Comparison of ENCODE assay signal across 11 mouse cellular contexts in the genomic region with DNA sequence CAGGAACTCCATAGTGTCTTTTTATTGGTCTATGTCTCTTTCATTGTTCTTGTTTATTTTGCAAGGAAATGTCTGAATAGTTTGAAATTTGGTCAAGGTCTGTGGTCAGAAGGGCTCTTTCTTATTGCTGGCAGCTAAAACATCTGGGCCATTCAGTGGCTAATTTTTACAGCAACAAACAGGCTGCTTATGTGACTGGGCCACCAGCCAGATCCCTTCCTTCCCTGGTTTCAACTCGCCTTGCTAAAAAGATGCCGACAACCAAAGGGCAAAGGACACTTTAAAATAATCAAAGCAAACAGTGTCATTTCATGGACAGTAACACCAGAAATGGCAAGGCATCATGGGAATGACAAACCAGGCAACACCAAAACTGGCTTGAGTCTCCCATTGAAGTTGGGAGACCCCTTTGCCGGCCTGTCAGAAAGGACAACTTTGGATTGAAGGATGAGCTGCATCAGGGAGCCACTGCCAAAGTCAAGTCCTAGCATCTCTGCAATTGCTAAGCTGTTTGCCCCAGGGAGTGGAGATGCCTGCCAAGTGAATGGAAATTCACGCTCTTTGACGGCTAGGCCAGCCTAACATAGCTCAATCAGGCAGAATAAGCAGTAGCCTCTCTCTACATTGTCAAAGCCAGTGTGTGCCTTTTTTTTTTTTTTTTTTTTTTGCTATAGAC. TPM values are rescaled to one million over a fixed set of nuclear protein-coding genes. Genes with fewer than 3 reads are reported as not detected.
DNase-seq lines count a peak whose midpoint lies in the region; ATAC-seq and TF ChIP-seq lines count a peak whose summit lies in the region.
"Had no signal": no experiment of that assay in that cellular context is flagged by ENCODE, and none has a peak within 500 bp of the region (broad histone marks: within the 10 kb centered on the region; RNA-seq: fewer than 3 reads in every experiment).

No protein-coding gene starts in this region.

- no peak for TF ChIP-seq CTCF in left cerebral cortex, adult 2 months (IDR thresholded peaks at IDR 0.05)

- WGBS in heart, embryonic 12.5 days, result 71% methylated on average over 5 of the region's 5 CpGs

- no peak overlapping the region for H3K9ac ChIP-seq in heart, embryonic 12.5 days

- H3K9me3 ChIP-seq in heart, embryonic 12.5 days (replicated peaks), result no peaks in the 10 kb centered on the region

- H3K27ac ChIP-seq in heart, embryonic 12.5 days (ENCODE audit: poor library complexity, severe bottlenecking), result no peak overlapping the region
- no peak overlapping the region for H3K27ac ChIP-seq in left cerebral cortex, adult 2 months

- H3K4me1 ChIP-seq in heart, embryonic 12.5 days (replicated peaks), result no peaks in the 10 kb centered on the region

- no peaks in the 10 kb centered on the region for H3K27me3 ChIP-seq in heart, embryonic 12.5 days (replicated peaks)

- H3K4me3 ChIP-seq in heart, embryonic 12.5 days, result no peak overlapping the region
- H3K4me3 ChIP-seq in left cerebral cortex, adult 2 months, result no peak overlapping the region

- no peak for ATAC-seq in heart, embryonic 12.5 days (ENCODE audit: insufficient number of reproducible peaks, low FRiP score)
- no peak for ATAC-seq in erythroid progenitor cell, adult 5-6 weeks (replicated peaks; ENCODE audit: low FRiP score, poor library complexity, severe bottlenecking)
- ATAC-seq: forebrain, embryonic 16.5 days had no signal

- intact Hi-C loops in left cerebral cortex, adult 2 months (cut with DNase I), result no loop called here

- H3K36me3 ChIP-seq in heart, embryonic 12.5 days, result no peaks in the 10 kb centered on the region

- DNase-seq in heart, adult 18-20 months, result peak; percentile 11 to 30
- DNase-seq in Muller cell, postnatal 12 days (ENCODE audit: inconsistent ontology term), result peak; percentile 85
- DNase-seq in cerebellum, adult 9-10 months, result peak; percentile 20
- DNase-seq in kidney, adult 9 months, result peak; percentile 29
- no peak for DNase-seq in thymus, adult 18-20 months
- no peak for DNase-seq in left cerebral cortex, adult 2 months (ENCODE audit: extremely low spot score in 1 of 2, low spot score in 2 of 2)

- no peak overlapping the region for H3K4me2 ChIP-seq in heart, embryonic 12.5 days

RNA-seq across cellular contexts. Expression of a gene that starts 15.3 kb away (rescaled TPM):
- under 1 TPM; 0.10 to 0.18 TPM for total RNA-seq in heart, adult 18-20 months (2021)
- polyA plus RNA-seq in heart, embryonic 12.5 days (2016; fragmentation: Nextera tagmentation; extraction: Ambion mirVana), result not detected in 2 replicates
- total RNA-seq in erythroid progenitor cell, adult 5-6 weeks (2015; ENCODE audit: low replicate concordance), result not detected in 2 replicates
- not detected in 2 replicates for total RNA-seq in erythroid progenitor cell, adult 5-6 weeks (2017; ENCODE audit: low replicate concordance)
- under 1 TPM in 1 of 2 experiments, not detected in 1; 0.12 TPM for total RNA-seq in left cerebral cortex, adult 2 months (2021)
- total RNA-seq: megakaryocyte, adult 5-6 weeks had no signal
- polyA plus RNA-seq: large intestine, adult 2 months had no signal

Comparison
In these comparisons a context has a peak if more than half of its experiments do, and no peak if none do; other contexts are left out.
1. DNase-seq: peak in heart, adult 18-20 months (2 of 2), Muller cell, postnatal 12 days (single experiment), cerebellum, adult 9-10 months (single experiment) and kidney, adult 9 months (single experiment); none in thymus, adult 18-20 months (0 of 2) and left cerebral cortex, adult 2 months (0 of 2).